Mouse (Mus musculus): Measurements from ENCODE around the gene Nedd4.
A peak's percentile ranks its signal among the peaks of the same experiment; 100 is the strongest.

DNA sequence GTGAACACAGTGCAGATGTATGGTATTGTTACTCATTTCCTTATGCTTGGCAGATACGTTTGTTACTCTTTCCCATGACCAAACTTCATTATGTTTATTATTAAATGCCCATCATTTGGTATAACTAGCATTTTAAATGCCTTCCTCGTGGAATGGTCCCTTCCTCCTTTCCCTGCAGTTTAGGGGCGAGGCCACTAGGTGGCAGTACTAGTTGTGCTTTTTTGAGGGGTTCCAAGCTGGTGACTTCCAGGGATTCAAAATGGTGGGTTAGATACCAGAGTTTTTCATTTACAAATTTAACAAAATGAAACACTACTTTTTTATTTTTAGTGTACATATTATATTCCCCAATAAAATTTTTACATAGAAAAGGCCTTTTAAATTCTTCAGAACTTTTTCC is 71.8 kb downstream of the Nedd4 start:
- TF ChIP-seq EP300 (optimal IDR thresholded peaks at IDR 0.05) (no peak), CTCF (IDR thresholded peaks at IDR 0.05; ENCODE audit: low read depth) (peak; percentile 85)
